Mouse (Mus musculus) heart, postnatal 36 days (tissue): Measurements from ENCODE around the gene Ppdpf. TPM values are rescaled to one million over a fixed set of nuclear protein-coding genes. Genes with fewer than 3 reads are reported as not detected.

ENCODE experiments used
- DNase-seq, 2 experiments: peaks; one replicate each; pipeline ENCODE4 v3.0.0; 2021 to 2022
- intact Hi-C: fragments of 180-260 bp; cut with DNase I; formaldehyde crosslinking; loops from one replicate; pipeline ENCODE4 v1.15.1; 2025
- total RNA-seq, 2 experiments: library from RNA; stranded (reverse); gene quantifications; 2 replicates each; pipeline ENCODE4 v1.2.3; 2021

The Ppdpf gene
- total RNA-seq, 2 experiments from 2014 or later: 49.4 to 52.6 TPM

GRCm38 (mm10) chr2:181213021-181213445, 26.0 kb downstream of the Ppdpf start, which contains the start of gene Srms:
Gene Srms, minus strand, starts transcription at chr2:181213185.
- DNase-seq: peak; percentile 37 to 46
- intact Hi-C loops: no loop called here

GRCm38 (mm10) chr2:181216037-181216436, 29.0 kb downstream of the Ppdpf start:
- intact Hi-C loops: no loop called here
- no peak for DNase-seq

- DNase-seq: no peak
- intact Hi-C loops: loop anchor here (2.0 kb wide), 1 partner anchor 30 kb away; no protein-coding TSS in a partner anchor
Measured at GRCm38 (mm10) chr2:181218881-181219485, 31.9 kb downstream of the Ppdpf start.

- intact Hi-C loops: loop anchor here (2.0 kb wide), 1 partner anchor 31 kb away; no protein-coding TSS in a partner anchor
- peak; percentile 73 to 75 for DNase-seq
Measured at GRCm38 (mm10) chr2:181219538-181220216, 32.6 kb downstream of the Ppdpf start, which contains the start of gene Fndc11. Gene Fndc11, plus strand, starts transcription at chr2:181220013.

GRCm38 (mm10) chr2:181220361-181220760, 33.3 kb downstream of the Ppdpf start:
- intact Hi-C loops: no loop called here
- DNase-seq: no peak

GRCm38 (mm10) chr2:181224994-181225393, 37.9 kb downstream of the Ppdpf start:
- intact Hi-C loops: no loop called here
- no peak for DNase-seq

- no peak for DNase-seq
- intact Hi-C loops: no loop called here
Measured at GRCm38 (mm10) chr2:181227122-181227521, 40.1 kb downstream of the Ppdpf start.

GRCm38 (mm10) chr2:181228335-181228734, 41.3 kb downstream of the Ppdpf start:
- no peak for DNase-seq
- intact Hi-C loops: no loop called here

- intact Hi-C loops: no loop called here
- no peak for DNase-seq
Measured at GRCm38 (mm10) chr2:181231171-181231570, 44.1 kb downstream of the Ppdpf start.

GRCm38 (mm10) chr2:181233443-181233842, 46.4 kb downstream of the Ppdpf start:
- no peak for DNase-seq
- intact Hi-C loops: no loop called here

GRCm38 (mm10) chr2:181234680-181235079, 47.6 kb downstream of the Ppdpf start:
- intact Hi-C loops: no loop called here
- DNase-seq: no peak

GRCm38 (mm10) chr2:181235681-181236566, 48.9 kb downstream of the Ppdpf start:
- intact Hi-C loops: no loop called here
- no peak for DNase-seq

- intact Hi-C loops: no loop called here
- DNase-seq: no peak
Measured at GRCm38 (mm10) chr2:181237251-181238014, 50.4 kb downstream of the Ppdpf start.

- DNase-seq: no peak
- intact Hi-C loops: no loop called here
Measured at GRCm38 (mm10) chr2:181238091-181238610, 51.1 kb downstream of the Ppdpf start.

Other genes starting within 250 kb of the Ppdpf start
- 10 to 100 TPM in 1 of 2 experiments, 1 to 10 TPM in 1; 7.7 to 11.6 TPM for gene Nkain4, start 232.5 kb upstream of the Ppdpf start, total RNA-seq
- 10 to 100 TPM; 31.2 to 37.0 TPM for gene Arfgap1, start 220.0 kb upstream of the Ppdpf start, total RNA-seq
- gene Col20a1, start 200.7 kb upstream of the Ppdpf start, total RNA-seq: under 1 TPM; 0.51 to 0.58 TPM
- gene Chrna4, start 143.7 kb upstream of the Ppdpf start, total RNA-seq: not detected
- gene Kcnq2, start 51.9 kb upstream of the Ppdpf start, total RNA-seq: not detected
- 1,000 to 10,000 TPM; 1,480 to 1,577 TPM for gene Eef1a2, start 30.2 kb upstream of the Ppdpf start, total RNA-seq
- gene Ptk6, start 15.5 kb downstream of the Ppdpf start, total RNA-seq: under 1 TPM in 1 of 2 experiments, not detected in 1; 0.05 TPM
- under 1 TPM; 0.14 to 0.49 TPM for gene Srms, start 25.9 kb downstream of the Ppdpf start, total RNA-seq
- gene Fndc11, start 32.8 kb downstream of the Ppdpf start, total RNA-seq: under 1 TPM in 1 of 2 experiments, not detected in 1; 0.22 TPM
- 10 to 100 TPM in 1 of 2 experiments, 1 to 10 TPM in 1; 9.9 to 11.5 TPM for gene Helz2, start 54.8 kb downstream of the Ppdpf start, total RNA-seq
- 1 to 10 TPM; 9.0 to 9.6 TPM for gene Gmeb2, start 100.8 kb downstream of the Ppdpf start, total RNA-seq
- under 1 TPM; 0.38 to 0.53 TPM for gene Stmn3, start 127.3 kb downstream of the Ppdpf start, total RNA-seq
- 10 to 100 TPM in 1 of 2 experiments, 1 to 10 TPM in 1; 9.3 to 10.1 TPM for gene Rtel1, start 132.5 kb downstream of the Ppdpf start, total RNA-seq
- 10 to 100 TPM; 17.6 to 22.3 TPM for gene Zgpat, start 177.7 kb downstream of the Ppdpf start, total RNA-seq
- 10 to 100 TPM; 52.2 to 55.4 TPM for gene Arfrp1, start 178.2 kb downstream of the Ppdpf start, total RNA-seq
- gene Lime1, start 192.8 kb downstream of the Ppdpf start, total RNA-seq: 1 to 10 TPM; 5.1 to 6.7 TPM